Mouse (Mus musculus) C2C12 (cell line): ENCODE measurements around the gene Camk2b. TPM values are rescaled to one million over a fixed set of nuclear protein-coding genes. Genes with fewer than 3 reads are reported as not detected.

ENCODE experiments used
- H3K27me3 ChIP-seq: one replicate; pipeline ENCODE4 v1.6.1; 2011; ENCODE audit not compliant: control insufficient read depth, insufficient read depth, insufficient read length
- H3K36me3 ChIP-seq: one replicate; pipeline ENCODE4 v1.6.1; 2011; ENCODE audit not compliant: control insufficient read depth, insufficient read depth
- H3K4me3 ChIP-seq: one replicate; pipeline ENCODE4 v1.5.1; 2011; ENCODE audit warnings: mild to moderate bottlenecking, control low read depth; ENCODE audit not compliant: poor library complexity, insufficient read depth, severe bottlenecking
- H3K79me2 ChIP-seq: one replicate; pipeline ENCODE4 v1.6.1; 2011; ENCODE audit not compliant: control insufficient read depth, insufficient read depth
- H3K79me3 ChIP-seq: one replicate; pipeline ENCODE4 v1.6.1; 2011; ENCODE audit warnings: low read depth, control low read depth
- H3ac ChIP-seq: one replicate; pipeline ENCODE3; 2011; ENCODE audit warnings: low read depth; ENCODE audit not compliant: control insufficient read depth, insufficient read length
- CEBPB ChIP-seq: IDR thresholded peaks from one replicate; pipeline ENCODE4 v1.6.1; 2011; ENCODE audit warnings: low read depth, mild to moderate bottlenecking, control low read depth, moderate library complexity
- CTCF ChIP-seq: IDR thresholded peaks from one replicate; pipeline ENCODE4 v1.5.1; 2011; ENCODE audit not compliant: control insufficient read depth, insufficient read depth, insufficient read length
- FOSL1 ChIP-seq: IDR thresholded peaks from one replicate; pipeline ENCODE4 v1.8.0; 2011; ENCODE audit warnings: mild to moderate bottlenecking, low read length; ENCODE audit not compliant: poor library complexity, insufficient read depth, severe bottlenecking
- MAX ChIP-seq: IDR thresholded peaks from one replicate; pipeline ENCODE4 v1.6.1; 2011; ENCODE audit warnings: mild to moderate bottlenecking, control low read depth
- MYOD1 ChIP-seq: IDR thresholded peaks from one replicate; pipeline ENCODE4 v1.6.1; 2011; ENCODE audit warnings: low read depth; ENCODE audit not compliant: control insufficient read depth, insufficient read length
- MYOG ChIP-seq: IDR thresholded peaks from one replicate; pipeline ENCODE4 v1.6.1; 2011; ENCODE audit not compliant: control insufficient read depth, insufficient read length; ENCODE audit errors: extremely low read depth
- USF1 ChIP-seq: IDR thresholded peaks from one replicate; pipeline ENCODE4 v1.6.1; 2011; ENCODE audit warnings: low read depth, mild to moderate bottlenecking, control low read depth, moderate library complexity
- polyA plus RNA-seq: library from polyadenylated mRNA; unstranded; fragments of >200 nt; fragmentation: generic; extraction: Trizol; gene quantifications from one replicate; pipeline ENCODE4 v1.2.1, GENCODE M21; 2012; ENCODE audit warnings: missing spikeins

The Camk2b gene
- polyA plus RNA-seq, 1 experiment, result 0.06 TPM

DNA sequence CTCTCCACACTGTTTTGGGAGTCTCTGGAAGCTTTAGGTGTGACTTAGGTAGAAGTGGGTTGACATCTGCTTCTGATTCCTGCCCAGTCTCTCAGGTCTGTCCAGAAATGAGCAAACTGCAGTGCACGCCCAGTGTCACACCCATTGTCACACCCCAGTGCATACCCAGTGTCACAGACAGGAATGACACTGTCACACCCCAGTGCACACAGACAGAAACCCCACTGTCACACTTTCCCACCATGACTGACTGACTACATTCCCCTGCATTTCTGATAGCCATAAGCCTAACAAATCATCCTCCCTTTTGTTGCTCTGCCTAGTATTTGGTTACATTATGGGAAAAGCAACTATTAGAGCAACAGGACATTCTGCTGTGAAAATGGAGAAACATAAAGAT lies 135.6 kb downstream of the Camk2b start:
- TF ChIP-seq MAX (no peak), MYOD1 (no peak), CEBPB (no peak), CTCF (no peak), MYOG (no peak), USF1 (no peak), FOSL1 (no peak)
- H3K79me2 ChIP-seq, result no peaks in the 10 kb centered on the region
- peaks cover 16% of the 10 kb centered on the region for H3K27me3 ChIP-seq
- H3K36me3 ChIP-seq, result no peaks in the 10 kb centered on the region
- no peak overlapping the region for H3K4me3 ChIP-seq
- no peaks in the 10 kb centered on the region for H3K79me3 ChIP-seq
- no peak overlapping the region for H3ac ChIP-seq

DNA sequence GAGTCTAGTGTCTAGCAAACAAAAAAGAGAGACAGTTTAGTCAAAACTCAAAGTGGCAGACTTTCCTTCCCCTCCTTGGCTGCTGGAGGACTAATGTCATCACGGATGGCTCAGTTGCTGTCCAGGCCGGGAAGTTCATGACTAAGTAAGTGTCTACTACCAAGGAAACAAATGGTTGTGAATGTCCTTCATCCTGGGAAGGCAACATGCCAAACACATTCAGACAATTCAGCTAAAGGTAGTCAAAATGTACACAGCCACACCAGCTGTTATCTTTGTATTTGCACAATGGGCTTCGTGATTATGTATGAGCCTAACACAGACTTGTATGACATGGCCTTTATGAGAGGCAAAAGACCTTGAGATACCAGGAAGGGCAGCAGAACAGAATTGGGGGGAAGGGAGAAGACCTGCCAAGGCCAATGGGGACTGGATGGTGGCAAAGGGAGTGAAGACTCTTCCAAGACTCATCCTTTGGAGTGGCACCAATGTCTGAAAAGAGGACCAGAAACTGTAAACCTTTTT lies 139.4 kb downstream of the Camk2b start:
- H3K27me3 ChIP-seq, result peaks cover 20% of the 10 kb centered on the region
- no peak overlapping the region for H3ac ChIP-seq
- no peaks in the 10 kb centered on the region for H3K36me3 ChIP-seq
- no peaks in the 10 kb centered on the region for H3K79me2 ChIP-seq
- no peak overlapping the region for H3K4me3 ChIP-seq
- H3K79me3 ChIP-seq, result no peaks in the 10 kb centered on the region
- TF ChIP-seq FOSL1 (no peak), USF1 (no peak), MYOD1 (no peak), CEBPB (no peak), MAX (no peak), CTCF (no peak), MYOG (no peak)

DNA sequence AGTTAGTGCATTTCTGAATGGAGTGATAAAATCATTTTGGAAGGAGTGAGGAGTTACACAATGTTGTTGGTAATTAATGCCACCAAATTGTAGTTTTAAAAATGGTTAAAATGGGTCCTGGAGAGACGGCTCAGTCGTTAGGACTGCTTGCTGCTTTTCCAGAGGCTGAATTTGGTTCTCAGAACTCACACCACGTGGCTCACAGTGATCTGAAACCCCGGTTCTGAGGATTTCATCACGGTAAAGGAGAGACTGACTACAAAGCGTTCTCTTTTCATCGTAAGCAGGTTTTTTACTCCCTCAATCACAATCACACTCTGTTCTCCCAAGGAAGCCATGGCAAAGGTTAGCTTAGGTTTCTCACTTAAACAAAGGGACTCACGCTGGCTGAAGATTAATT lies 141.5 kb downstream of the Camk2b start:
- Histone ChIP-seq H3ac (no peak overlapping the region), H3K79me3 (no peaks in the 10 kb centered on the region), H3K4me3 (no peak overlapping the region), H3K36me3 (no peaks in the 10 kb centered on the region), H3K27me3 (peaks cover 15% of the 10 kb centered on the region), H3K79me2 (no peaks in the 10 kb centered on the region)
- TF ChIP-seq CEBPB, result no peak
- no peak for TF ChIP-seq MYOD1
- no peak for TF ChIP-seq MYOG
- no peak for TF ChIP-seq FOSL1
- no peak for TF ChIP-seq CTCF

DNA sequence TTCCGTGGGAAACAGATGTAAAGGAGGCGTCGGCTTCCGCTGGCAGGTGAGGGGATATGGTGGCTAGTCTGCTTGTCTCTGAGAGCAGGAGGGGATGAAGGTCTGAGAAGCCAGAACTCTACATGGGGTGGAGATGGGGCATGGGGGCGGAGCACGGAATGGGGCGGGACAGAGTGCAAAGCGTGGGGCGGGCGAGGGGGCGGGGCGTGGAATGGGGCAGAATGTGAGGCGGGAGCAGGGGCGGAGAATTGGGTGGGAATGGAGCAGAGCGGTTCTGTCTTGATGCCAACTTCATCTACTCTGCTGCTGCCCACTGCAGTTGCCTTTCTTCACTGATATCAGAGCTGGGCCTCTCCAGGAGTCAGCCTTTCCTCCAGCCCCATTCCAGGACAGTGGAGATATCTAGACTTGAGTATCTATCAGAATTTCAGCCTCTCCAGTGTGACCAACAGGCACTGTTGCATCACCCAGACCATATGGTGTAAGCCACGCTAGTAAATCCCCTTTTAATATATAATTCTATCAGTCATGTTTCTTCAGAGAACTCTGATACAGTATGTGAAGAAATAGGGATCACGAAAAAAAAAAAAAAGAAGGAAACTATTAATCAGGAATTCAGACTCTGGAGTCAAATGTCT lies 145.7 kb downstream of the Camk2b start:
- H3K79me2 ChIP-seq, result no peaks in the 10 kb centered on the region
- H3K27me3 ChIP-seq, result peaks cover 12% of the 10 kb centered on the region
- TF ChIP-seq MYOD1 (no peak), CTCF (no peak), MAX (no peak), MYOG (no peak), CEBPB (no peak), FOSL1 (no peak), USF1 (no peak)
- no peaks in the 10 kb centered on the region for H3K79me3 ChIP-seq
- no peaks in the 10 kb centered on the region for H3K36me3 ChIP-seq
- no peak overlapping the region for H3ac ChIP-seq
- H3K4me3 ChIP-seq, result no peak overlapping the region

Other genes with a start within 250 kb of the Camk2b start
- gene Polm, start 228.3 kb downstream of the Camk2b start, polyA plus RNA-seq, result 6.8 TPM
- 121 TPM for gene Aebp1, start 204.4 kb downstream of the Camk2b start, polyA plus RNA-seq
- 154 TPM for gene Pold2, start 188.1 kb downstream of the Camk2b start, polyA plus RNA-seq
- not detected for gene Myl7, start 167.6 kb downstream of the Camk2b start, polyA plus RNA-seq
- gene Gck, start 116.3 kb downstream of the Camk2b start, polyA plus RNA-seq, result not detected
- gene Ykt6, start 110.7 kb downstream of the Camk2b start, polyA plus RNA-seq, result 93.3 TPM
- gene A730071L15Rik, start 133.7 kb upstream of the Camk2b start, polyA plus RNA-seq, result 0.08 TPM
- 56.1 TPM for gene Nudcd3, start 134.1 kb upstream of the Camk2b start, polyA plus RNA-seq
- gene Npc1l1, start 163.8 kb upstream of the Camk2b start, polyA plus RNA-seq, result 0.01 TPM
- gene Ddx56, start 201.4 kb upstream of the Camk2b start, polyA plus RNA-seq, result 77.3 TPM
- gene Tmed4, start 208.5 kb upstream of the Camk2b start, polyA plus RNA-seq, result 58.0 TPM
- 102 TPM for gene Ogdh, start 225.3 kb upstream of the Camk2b start, polyA plus RNA-seq